Mouse (Mus musculus): Measurements from ENCODE around the gene Ccdc24.

- TF ChIP-seq POLR2A (IDR thresholded peaks at IDR 0.05; ENCODE audit: low read depth, low read length) (no peak), CTCF (IDR thresholded peaks at IDR 0.05; ENCODE audit: extremely low read depth, insufficient read depth, insufficient read length, insufficient replicate concordance) (no peak)
These were observed 46.4 kb upstream of the Ccdc24 start for GRCm38 (mm10) chr4:117918762-117919161.

Data from spleen, adult 2 months (tissue).